Mouse (Mus musculus) stomach, postnatal 0 days (tissue): ENCODE measurements around the gene Pih1d1.

Experiments
- CTCF ChIP-seq: IDR thresholded peaks from 2 replicates; pipeline ENCODE4 v1.5.1; 2016; ENCODE audit warnings: antibody characterized with exemption, low read depth, mild to moderate bottlenecking, moderate library complexity
- EP300 ChIP-seq: optimal IDR thresholded peaks from 2 replicates; pipeline ENCODE3; 2016; ENCODE audit warnings: antibody characterized with exemption

GRCm38 (mm10) chr7:45178550-45178949 lies 24.4 kb downstream of the Pih1d1 start:
- TF ChIP-seq CTCF (no peak), EP300 (no peak)
